Mouse (Mus musculus): ENCODE data around the gene Antxr2.

Antxr2 gene

GRCm38 (mm10) chr5:97839271-97839923 lies 191.4 kb downstream of the Antxr2 start:
- no peak for DNase-seq (ENCODE audit: extremely low read depth, low read depth)

GRCm38 (mm10) chr5:97837333-97837732 lies 193.5 kb downstream of the Antxr2 start:
- DNase-seq (ENCODE audit: extremely low read depth, low read depth) = no peak

GRCm38 (mm10) chr5:97835418-97835817 lies 195.4 kb downstream of the Antxr2 start:
- no peak for DNase-seq (ENCODE audit: extremely low read depth, low read depth)

- no peak for DNase-seq (ENCODE audit: extremely low read depth, low read depth)
Observed at GRCm38 (mm10) chr5:97834770-97835169, 196.1 kb downstream of the Antxr2 start.

Measured in MEL-GATA-1-ER (cell line).